Mouse (Mus musculus) urinary bladder, postnatal 10 days (tissue): ENCODE measurements around the gene Acly.
"Not testable (repeated sequence)": the region's sequence is repeated elsewhere in the genome, so short reads cannot be mapped to it uniquely, and the experiment has no call there.

Experiments used
- DNase-seq: peaks from one replicate; pipeline ENCODE4 v3.0.0; 2022; ENCODE audit warnings: low spot score

The Acly gene

GRCm38 (mm10) chr11:100544832-100545745, 17.3 kb upstream of the Acly start, which contains the start of gene Ttc25:
Ttc25 (plus strand) TSS chr11:100545607.
- DNase-seq, result peak; percentile 48

GRCm38 (mm10) chr11:100541577-100541976, 13.8 kb upstream of the Acly start:
- no peak for DNase-seq

GRCm38 (mm10) chr11:100540966-100541365, 13.2 kb upstream of the Acly start:
- DNase-seq, result no peak

- DNase-seq, result no peak
Observed at GRCm38 (mm10) chr11:100536466-100536865, 8.7 kb upstream of the Acly start.

GRCm38 (mm10) chr11:100535996-100536395, 8.2 kb upstream of the Acly start:
- DNase-seq, result no peak

GRCm38 (mm10) chr11:100534821-100535220, 7.0 kb upstream of the Acly start:
- DNase-seq, result not testable (repeated sequence)

- DNase-seq, result not testable (repeated sequence)
Observed at GRCm38 (mm10) chr11:100534411-100534810, 6.6 kb upstream of the Acly start.

GRCm38 (mm10) chr11:100533871-100534270, 6.1 kb upstream of the Acly start:
- no peak for DNase-seq

- DNase-seq, result no peak
Observed at GRCm38 (mm10) chr11:100528375-100529165, 770 bp upstream of the Acly start.

GRCm38 (mm10) chr11:100527066-100527457, 738 bp downstream of the Acly start:
- DNase-seq, result no peak

GRCm38 (mm10) chr11:100526052-100526816, 1.6 kb downstream of the Acly start:
- DNase-seq, result no peak

- no peak for DNase-seq
Observed at GRCm38 (mm10) chr11:100524987-100525630, 2.7 kb downstream of the Acly start.

- no peak for DNase-seq
Observed at GRCm38 (mm10) chr11:100524358-100524757, 3.4 kb downstream of the Acly start.

GRCm38 (mm10) chr11:100520838-100521237, 7.0 kb downstream of the Acly start:
- no peak for DNase-seq

GRCm38 (mm10) chr11:100519188-100519587, 8.6 kb downstream of the Acly start:
- DNase-seq, result no peak

- DNase-seq, result no peak
Observed at GRCm38 (mm10) chr11:100518188-100518591, 9.6 kb downstream of the Acly start.

- no peak for DNase-seq
Observed at GRCm38 (mm10) chr11:100516291-100516690, 11.5 kb downstream of the Acly start.

- no peak for DNase-seq
Observed at GRCm38 (mm10) chr11:100515789-100516188, 12.0 kb downstream of the Acly start.

- DNase-seq, result no peak
Observed at GRCm38 (mm10) chr11:100515061-100515460, 12.7 kb downstream of the Acly start.

GRCm38 (mm10) chr11:100513716-100514115, 14.1 kb downstream of the Acly start:
- no peak for DNase-seq

GRCm38 (mm10) chr11:100512384-100512783, 15.4 kb downstream of the Acly start:
- DNase-seq, result no peak

GRCm38 (mm10) chr11:100510556-100510955, 17.2 kb downstream of the Acly start:
- DNase-seq, result no peak
